ENCODE assay signal across 8 mouse cellular contexts in the genomic region with DNA sequence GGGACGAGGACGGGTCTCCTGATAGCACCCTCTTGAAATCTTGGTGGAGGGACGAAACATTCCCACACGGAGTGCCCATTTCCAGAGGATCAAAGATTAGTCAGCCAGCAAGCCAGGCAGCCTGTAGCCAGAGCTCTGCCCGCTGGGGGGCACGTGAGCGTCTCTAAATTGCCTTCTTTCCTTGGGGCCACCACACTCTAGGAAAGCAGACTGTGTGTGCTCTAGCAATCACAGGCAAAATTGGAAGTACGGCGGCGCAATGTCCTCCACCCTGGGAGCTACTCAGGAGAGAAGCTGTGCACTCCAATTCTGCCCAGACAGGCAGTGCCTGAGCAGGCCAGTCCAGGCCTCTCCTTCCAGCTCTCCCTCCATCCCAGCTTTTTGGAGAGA.
DNase-seq lines count a peak whose midpoint lies in the region; ATAC-seq and TF ChIP-seq lines count a peak whose summit lies in the region.

No protein-coding gene starts in this region.

- H3K27me3 ChIP-seq in ES-Bruce4 (ENCODE audit: control insufficient read depth, insufficient read depth, low read length, poor library complexity, severe bottlenecking) = no peaks in the 10 kb centered on the region; the same call in 1 of the 2 replicates
- no peaks in the 10 kb centered on the region for H3K27me3 ChIP-seq in forebrain, embryonic 13.5 days

- DNase-seq in gastrocnemius, adult 2 months = no peak
- no peak for DNase-seq in gastrocnemius, adult 8-10 months (ENCODE audit: low spot score in 2 of 2)
- peak; percentile 67 for DNase-seq in layer of hippocampus, adult 9-11 months
- DNase-seq in right cerebral cortex, postnatal 14 days = peak; percentile 64
- no peak for DNase-seq in gastrocnemius, postnatal 25 days
- no peak for DNase-seq in adrenal gland, adult 18-20 months (ENCODE audit: low spot score in 2 of 2)

- peaks cover 4% of the 10 kb centered on the region for H3K4me1 ChIP-seq in ES-Bruce4 (ENCODE audit: control insufficient read depth, insufficient read depth, low read length)
- peaks cover 64% of the 10 kb centered on the region for H3K4me1 ChIP-seq in forebrain, embryonic 13.5 days

- intact Hi-C loops in gastrocnemius, adult 2 months (cut with DNase I) = no loop called here

- H3K9me3 ChIP-seq in ES-Bruce4 (replicated peaks; ENCODE audit: control insufficient read depth, insufficient read depth, low read length, poor library complexity, severe bottlenecking) = no peaks in the 10 kb centered on the region
- no peaks in the 10 kb centered on the region for H3K9me3 ChIP-seq in forebrain, embryonic 13.5 days (replicated peaks)

- peak; percentile 20; the same call in 1 of the 2 replicates for ATAC-seq in forebrain, embryonic 13.5 days

- no peaks in the 10 kb centered on the region for H3K36me3 ChIP-seq in ES-Bruce4 (ENCODE audit: control insufficient read depth, insufficient read depth, low read length, poor library complexity, severe bottlenecking)
- H3K36me3 ChIP-seq in forebrain, embryonic 13.5 days (ENCODE audit: poor library complexity, severe bottlenecking) = no peaks in the 10 kb centered on the region

- no peak for TF ChIP-seq EP300 in ES-Bruce4 (IDR thresholded peaks at IDR 0.05; ENCODE audit: insufficient read depth, low read depth, low read length)

- peak overlapping the region; percentile 69 for H3K4me3 ChIP-seq in gastrocnemius, adult 2 months
- peak overlapping the region; percentile 19 for H3K4me3 ChIP-seq in ES-Bruce4 (ENCODE audit: low read depth, low read length)
- peak overlapping the region; percentile 40 for H3K4me3 ChIP-seq in forebrain, embryonic 13.5 days

- peak; percentile 37 for TF ChIP-seq CTCF in gastrocnemius, adult 2 months (IDR thresholded peaks at IDR 0.05)
- TF ChIP-seq CTCF in ES-Bruce4 (IDR thresholded peaks at IDR 0.05; ENCODE audit: low read depth, low read length) = no peak

- WGBS in forebrain, embryonic 13.5 days = 37% methylated on average over 10 of the region's 10 CpGs

- peak overlapping the region; percentile 70 for H3K4me2 ChIP-seq in forebrain, embryonic 13.5 days

- H3K9ac ChIP-seq in ES-Bruce4 (ENCODE audit: low read depth, poor library complexity, severe bottlenecking) = peak overlapping the region; percentile 39; the same call in 1 of the 2 replicates
- H3K9ac ChIP-seq in forebrain, embryonic 13.5 days = peak overlapping the region; percentile 65

- H3K27ac ChIP-seq in gastrocnemius, adult 2 months = peak overlapping the region; percentile 86
- H3K27ac ChIP-seq in ES-Bruce4 (ENCODE audit: insufficient read depth, low read length) = no peak overlapping the region
- peak overlapping the region; percentile 92 for H3K27ac ChIP-seq in forebrain, embryonic 13.5 days

- no peak for TF ChIP-seq POLR2A in ES-Bruce4 (IDR thresholded peaks at IDR 0.05; ENCODE audit: insufficient read depth, low read length)

Comparison
In these comparisons a context has a peak if more than half of its experiments do, and no peak if none do; other contexts are left out.
1. DNase-seq: peak in layer of hippocampus, adult 9-11 months (single experiment) and right cerebral cortex, postnatal 14 days (single experiment); none in gastrocnemius, adult 2 months (single experiment), gastrocnemius, adult 8-10 months (0 of 2), gastrocnemius, postnatal 25 days (single experiment) and adrenal gland, adult 18-20 months (0 of 2).
2. H3K4me3 ChIP-seq: peak in every context shown above with its lines; median percentile 69 in gastrocnemius, adult 2 months; 40 in forebrain, embryonic 13.5 days; 19 in ES-Bruce4.